Mouse (Mus musculus): ENCODE data around the gene Arhgap23. TPM values are rescaled to one million over a fixed set of nuclear protein-coding genes. Genes with fewer than 3 reads are reported as not detected.

The Arhgap23 gene
- 2.8 and 4.5 TPM in 2 replicates for total RNA-seq (2014; rRNA removed)
- polyA plus RNA-seq (2012; rRNA removed), result 11.3 and 13.6 TPM in 2 replicates

DNA sequence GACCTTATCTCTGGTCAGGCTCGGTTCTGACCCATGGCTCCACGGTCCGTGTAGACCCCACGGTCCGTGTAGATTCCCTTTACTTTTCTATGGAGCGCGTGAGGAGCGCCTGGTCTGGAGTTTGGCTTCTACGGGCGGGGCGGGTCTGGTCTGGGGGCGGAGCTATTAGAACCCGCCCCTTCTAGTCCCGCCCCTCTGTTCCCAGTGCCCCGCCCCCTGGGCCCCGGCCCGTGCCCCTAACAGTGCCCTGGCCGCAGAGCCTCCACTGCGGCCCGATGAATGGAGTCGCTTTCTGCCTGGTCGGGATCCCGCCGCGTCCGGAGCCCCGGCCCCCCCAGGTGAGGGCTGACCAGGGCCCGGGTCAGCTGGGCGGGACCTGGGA is at the start of gene Arhgap23:
TSS of gene Arhgap23 (plus strand) at position 204 of the 382 bp plus-strand sequence.
- DNase-seq (ENCODE audit: extremely low read depth, low read depth, low spot score), result no peak
- peak within 1 kb of the TSS; percentile 93 for H3K9ac ChIP-seq (ENCODE audit: low read depth, low read length)

DNA sequence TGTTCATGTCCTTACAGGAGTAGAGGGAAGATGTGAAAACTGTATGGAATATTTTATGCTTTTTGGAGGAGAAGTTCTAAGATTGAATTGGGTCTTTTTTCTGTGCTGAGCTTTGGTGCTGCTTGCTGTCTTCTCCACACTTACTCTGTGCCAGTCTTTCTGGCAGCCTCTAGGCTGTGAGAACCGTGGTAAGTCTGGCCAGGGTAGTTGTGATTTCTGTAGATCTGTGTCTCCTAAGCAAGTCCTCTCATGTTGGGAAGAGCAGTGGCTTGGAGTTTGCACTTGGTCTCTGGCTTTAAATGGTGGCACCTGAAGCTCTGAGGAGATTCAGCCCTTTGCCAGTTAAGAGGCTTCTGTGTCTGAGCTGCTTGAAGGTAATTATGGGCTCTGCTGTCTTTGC is 49.8 kb upstream of the Arhgap23 start:
- no peaks in the 10 kb centered on the region for H3K27me3 ChIP-seq (ENCODE audit: control insufficient read depth, insufficient read depth, low read length)
- no peak overlapping the region for H3K4me3 ChIP-seq (ENCODE audit: insufficient read depth, low read depth, low read length)
- H3K27ac ChIP-seq (replicated peaks; ENCODE audit: insufficient read depth, low read depth, low read length), result no peak overlapping the region
- peaks cover 20% of the 10 kb centered on the region for H3K4me1 ChIP-seq (ENCODE audit: control insufficient read depth, insufficient read depth, low read length)
- H3K79me2 ChIP-seq (ENCODE audit: control insufficient read depth, insufficient read depth, low read length), result peaks cover 43% of the 10 kb centered on the region
- H3K36me3 ChIP-seq (ENCODE audit: control insufficient read depth, insufficient read depth, low read length), result no peaks in the 10 kb centered on the region
- no peak for DNase-seq (ENCODE audit: extremely low read depth, low read depth, low spot score)
- H3K9ac ChIP-seq (ENCODE audit: low read depth, low read length), result no peak overlapping the region
- 24% methylated on average over 1 of the region's 1 CpGs for WGBS
- TF ChIP-seq CTCF (IDR thresholded peaks at IDR 0.05; ENCODE audit: low read depth, low read length), result no peak

More for the DNA sequence above, at the start of gene Arhgap23:
- Histone ChIP-seq H3K4me1 (ENCODE audit: control insufficient read depth, insufficient read depth, low read length) (0 out of 2 replicates have a peak, but pooled peaks cover 5% of the 10 kb centered on the region), H3K27ac (replicated peaks; ENCODE audit: insufficient read depth, low read depth, low read length) (peak within 1 kb of the TSS; percentile 58), H3K27me3 (ENCODE audit: control insufficient read depth, insufficient read depth, low read length) (no peaks in the 10 kb centered on the region), H3K36me3 (ENCODE audit: control insufficient read depth, insufficient read depth, low read length) (no peaks in the 10 kb centered on the region), H3K79me2 (ENCODE audit: control insufficient read depth, insufficient read depth, low read length) (peaks cover 5% of the 10 kb centered on the region; the same call in 1 of the 2 replicates), H3K4me3 (ENCODE audit: insufficient read depth, low read depth, low read length) (peak within 1 kb of the TSS; percentile 92)
- WGBS, result under 1% methylated on average over 28 of the region's 29 CpGs
- TF ChIP-seq POLR2A (IDR thresholded peaks at IDR 0.05; ENCODE audit: extremely low read depth, insufficient read depth, low read length), result peak; percentile 35; the same call in 1 of the 2 replicates
- TF ChIP-seq CTCF (IDR thresholded peaks at IDR 0.05; ENCODE audit: low read depth, low read length), result no peak

DNA sequence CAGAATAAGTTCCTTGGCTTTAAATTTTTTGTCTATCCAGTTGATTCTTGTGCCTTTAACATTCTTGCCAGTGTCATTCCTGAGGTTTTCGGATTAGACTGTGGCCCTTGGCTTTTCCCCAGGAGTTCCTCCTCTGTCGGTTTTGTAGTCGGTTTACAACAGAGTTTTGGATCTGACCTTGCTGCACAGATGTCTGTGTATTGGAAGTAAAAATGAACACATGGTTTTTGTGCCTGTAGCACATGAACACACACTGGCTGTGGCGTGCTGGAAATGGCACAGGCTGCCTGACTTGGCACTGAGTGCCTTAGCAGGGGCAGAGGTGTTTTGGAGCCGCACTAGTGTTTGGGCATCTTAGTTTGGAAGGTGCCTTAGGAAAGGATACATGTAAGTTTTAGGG is 46.8 kb upstream of the Arhgap23 start:
- no peak for TF ChIP-seq POLR2A (IDR thresholded peaks at IDR 0.05; ENCODE audit: extremely low read depth, insufficient read depth, low read length)
- no peak for TF ChIP-seq CTCF (IDR thresholded peaks at IDR 0.05; ENCODE audit: low read depth, low read length)
- 24% methylated on average over 5 of the region's 5 CpGs for WGBS

DNA sequence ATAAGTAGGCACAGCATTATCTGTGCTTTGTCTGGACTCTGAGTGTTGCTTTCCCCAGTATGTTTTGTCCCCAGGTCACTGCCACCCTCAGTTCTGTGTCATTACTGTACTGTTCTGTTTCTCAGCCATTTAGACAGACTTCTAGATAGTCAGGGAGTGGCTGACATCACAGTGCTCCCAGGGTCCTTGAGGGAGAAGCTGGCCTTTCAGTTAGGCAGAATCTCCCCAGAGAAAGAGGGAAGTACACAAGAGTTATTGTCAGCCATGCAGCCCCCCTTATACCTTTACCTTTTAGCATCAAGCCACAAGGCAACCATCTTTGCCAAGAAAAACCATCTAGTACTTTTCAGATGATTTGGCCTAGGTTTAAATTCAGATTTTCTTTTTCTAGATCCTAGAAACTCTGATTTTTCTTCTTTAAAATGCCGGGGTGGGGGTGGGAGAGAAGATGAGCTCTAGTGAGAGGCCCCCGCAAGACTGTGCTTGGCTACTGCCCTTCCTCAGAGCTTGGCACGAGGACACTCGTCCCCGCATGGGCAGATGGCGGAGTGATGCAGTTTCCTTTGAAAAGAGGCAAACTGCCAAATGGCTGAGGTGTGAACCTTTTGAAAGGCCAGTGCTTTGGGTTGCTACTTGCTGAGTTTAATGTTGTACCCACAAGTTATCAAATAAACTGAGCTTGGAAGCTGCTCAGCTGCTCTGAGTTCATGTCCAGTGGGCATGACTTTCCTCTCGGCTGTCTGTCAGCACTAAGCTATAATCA is 44.8 kb upstream of the Arhgap23 start:
- no peak overlapping the region for H3K4me3 ChIP-seq (ENCODE audit: insufficient read depth, low read depth, low read length)
- peaks cover 5% of the 10 kb centered on the region; the same call in 1 of the 2 replicates for H3K36me3 ChIP-seq (ENCODE audit: control insufficient read depth, insufficient read depth, low read length)
- no peak for TF ChIP-seq POLR2A (IDR thresholded peaks at IDR 0.05; ENCODE audit: extremely low read depth, insufficient read depth, low read length)
- TF ChIP-seq CTCF (IDR thresholded peaks at IDR 0.05; ENCODE audit: low read depth, low read length), result no peak
- H3K4me1 ChIP-seq (ENCODE audit: control insufficient read depth, insufficient read depth, low read length), result peaks cover 9% of the 10 kb centered on the region
- peaks cover 33% of the 10 kb centered on the region for H3K79me2 ChIP-seq (ENCODE audit: control insufficient read depth, insufficient read depth, low read length)
- WGBS, result 41% methylated on average over 7 of the region's 7 CpGs
- H3K9ac ChIP-seq (ENCODE audit: low read depth, low read length), result no peak overlapping the region
- H3K27ac ChIP-seq (replicated peaks; ENCODE audit: insufficient read depth, low read depth, low read length), result no peak overlapping the region
- peak; percentile 69 for DNase-seq (ENCODE audit: extremely low read depth, low read depth, low spot score)
- H3K27me3 ChIP-seq (ENCODE audit: control insufficient read depth, insufficient read depth, low read length), result no peaks in the 10 kb centered on the region

More for the DNA sequence above, 46.8 kb upstream of the Arhgap23 start:
- Histone ChIP-seq H3K36me3 (ENCODE audit: control insufficient read depth, insufficient read depth, low read length) (no peaks in the 10 kb centered on the region), H3K79me2 (ENCODE audit: control insufficient read depth, insufficient read depth, low read length) (peaks cover 46% of the 10 kb centered on the region), H3K27me3 (ENCODE audit: control insufficient read depth, insufficient read depth, low read length) (no peaks in the 10 kb centered on the region), H3K27ac (replicated peaks; ENCODE audit: insufficient read depth, low read depth, low read length) (0 out of 2 replicates have a peak overlapping the region, but pooled peaks have one; percentile 12), H3K4me1 (ENCODE audit: control insufficient read depth, insufficient read depth, low read length) (peaks cover 20% of the 10 kb centered on the region), H3K4me3 (ENCODE audit: insufficient read depth, low read depth, low read length) (no peak overlapping the region), H3K9ac (ENCODE audit: low read depth, low read length) (no peak overlapping the region)
- peak; percentile 72 for DNase-seq (ENCODE audit: extremely low read depth, low read depth, low spot score)

DNA sequence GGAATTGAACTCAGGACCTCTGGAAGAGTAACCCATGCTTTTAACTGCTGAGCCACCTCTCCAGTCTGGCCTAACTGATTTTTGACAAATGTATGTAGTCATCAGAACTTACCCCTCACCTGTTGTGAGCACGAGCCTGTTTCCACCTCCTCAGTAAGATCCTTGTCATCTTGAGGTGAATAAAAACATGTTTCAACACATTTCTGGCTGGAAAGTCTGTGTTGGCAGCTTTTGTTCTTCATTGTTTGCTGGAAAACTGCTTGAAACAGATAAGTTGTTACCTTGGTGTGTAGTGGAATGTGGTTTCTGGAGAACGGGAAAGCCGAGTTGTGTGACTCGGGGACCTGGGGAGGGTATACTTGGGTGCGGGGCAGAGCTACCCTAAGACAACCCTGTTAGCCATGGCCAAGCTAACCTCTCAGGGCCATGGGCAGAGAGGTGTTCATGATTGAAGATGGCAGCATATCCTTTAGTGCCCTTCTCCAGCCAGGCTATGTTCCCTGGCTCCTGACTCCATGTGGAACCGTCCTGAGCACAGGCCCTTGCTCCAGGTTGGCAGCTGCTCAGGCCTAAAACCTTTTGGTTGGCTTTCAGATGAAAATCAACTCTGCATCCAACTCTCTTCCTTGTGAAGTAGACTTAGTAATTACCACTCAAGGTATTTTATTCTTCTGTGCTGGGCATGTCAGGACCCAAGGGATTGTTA is 43.0 kb upstream of the Arhgap23 start:
- no peak for TF ChIP-seq CTCF (IDR thresholded peaks at IDR 0.05; ENCODE audit: low read depth, low read length)
- no peak for TF ChIP-seq POLR2A (IDR thresholded peaks at IDR 0.05; ENCODE audit: extremely low read depth, insufficient read depth, low read length)
- Histone ChIP-seq H3K36me3 (ENCODE audit: control insufficient read depth, insufficient read depth, low read length) (peaks cover 8% of the 10 kb centered on the region; the same call in 1 of the 2 replicates), H3K27ac (replicated peaks; ENCODE audit: insufficient read depth, low read depth, low read length) (no peak overlapping the region), H3K4me3 (ENCODE audit: insufficient read depth, low read depth, low read length) (no peak overlapping the region), H3K9ac (ENCODE audit: low read depth, low read length) (no peak overlapping the region), H3K4me1 (ENCODE audit: control insufficient read depth, insufficient read depth, low read length) (peaks cover 9% of the 10 kb centered on the region), H3K27me3 (ENCODE audit: control insufficient read depth, insufficient read depth, low read length) (no peaks in the 10 kb centered on the region), H3K79me2 (ENCODE audit: control insufficient read depth, insufficient read depth, low read length) (peaks cover 18% of the 10 kb centered on the region; the same call in 1 of the 2 replicates)
- peak; percentile 62 for DNase-seq (ENCODE audit: extremely low read depth, low read depth, low spot score)
- 60% methylated on average over 6 of the region's 6 CpGs for WGBS

All from liver, adult 2 months (tissue).